Mouse (Mus musculus) forebrain, embryonic 15.5 days (tissue): Measurements from ENCODE around the gene Osgepl1. TPM values are rescaled to one million over a fixed set of nuclear protein-coding genes. Genes with fewer than 3 reads are reported as not detected.
"Not testable (repeated sequence)": the region's sequence is repeated elsewhere in the genome, so short reads cannot be mapped to it uniquely, and the experiment has no call there.

Source experiments
- ATAC-seq: fragments of 200-750 bp; cut with Nextera tagmentation; replicated peaks from 2 replicates; pipeline ENCODE4 v1.8.0; 2017; ENCODE audit warnings: mild to moderate bottlenecking, moderate TSS enrichment, moderate library complexity
- H3K27ac ChIP-seq: fragments of 300-500 bp; sonication (generic); replicated peaks from 2 replicates; pipeline ENCODE4 v1.5.1; 2015; ENCODE audit warnings: mild to moderate bottlenecking, inconsistent platforms
- H3K27me3 ChIP-seq: fragments of 300-500 bp; sonication (generic); 2 replicates; pipeline ENCODE4 v1.6.1; 2015; ENCODE audit warnings: inconsistent platforms
- H3K36me3 ChIP-seq: fragments of 300-500 bp; sonication (generic); 2 replicates; pipeline ENCODE4 v1.6.1; 2015; ENCODE audit warnings: mild to moderate bottlenecking, inconsistent platforms
- H3K4me1 ChIP-seq: fragments of 300-500 bp; sonication (generic); 2 replicates; pipeline ENCODE4 v1.6.1; 2015; ENCODE audit warnings: inconsistent platforms
- H3K4me2 ChIP-seq: fragments of 300-500 bp; sonication (generic); replicated peaks from 2 replicates; pipeline ENCODE4 v1.6.1; 2015; ENCODE audit warnings: mild to moderate bottlenecking, inconsistent platforms
- H3K4me3 ChIP-seq: fragments of 300-500 bp; sonication (generic); 2 replicates; pipeline ENCODE4 v1.5.1; 2015; ENCODE audit warnings: mild to moderate bottlenecking, inconsistent platforms
- H3K9ac ChIP-seq: fragments of 300-500 bp; sonication (generic); replicated peaks from 2 replicates; pipeline ENCODE4 v1.6.1; 2015; ENCODE audit warnings: mild to moderate bottlenecking, inconsistent platforms
- H3K9me3 ChIP-seq: fragments of 300-500 bp; sonication (generic); 2 replicates; pipeline ENCODE4 v1.6.1; 2016; ENCODE audit warnings: inconsistent platforms
- whole genome bisulfite sequencing: fragments of 180-500 bp; shearing (Covaris S2); methylation state at CpG from one replicate; pipeline ENCODE4 v1.1.7; 2015; ENCODE audit warnings: mixed read lengths; 5-methylcytosine and 5-hydroxymethylcytosine counted together
- polyA plus RNA-seq: library from polyadenylated mRNA; unstranded; fragments of >200 nt; fragmentation: Nextera tagmentation; extraction: Ambion mirVana; gene quantifications from 2 replicates; pipeline ENCODE4 v1.2.1, GENCODE M21; 2015

Gene Osgepl1
- polyA plus RNA-seq: 22.1 and 23.5 TPM in 2 replicates

GRCm38 (mm10) chr1:53312989-53313967, at the start of gene Osgepl1:
Gene Osgepl1, plus strand, starts transcription at chr1:53313624.
- Histone ChIP-seq H3K27ac (peak within 1 kb of the TSS; percentile 84), H3K36me3 (peaks cover 9% of the 10 kb centered on the region), H3K9me3 (no peaks in the 10 kb centered on the region), H3K4me2 (peak within 1 kb of the TSS; percentile 58), H3K4me3 (peak within 1 kb of the TSS; percentile 58), H3K9ac (peak within 1 kb of the TSS; percentile 82), H3K4me1 (peaks cover 13% of the 10 kb centered on the region), H3K27me3 (no peaks in the 10 kb centered on the region)
- peak; percentile 99 for ATAC-seq
- 3% methylated on average over 27 of the region's 27 CpGs for WGBS

- not testable (repeated sequence) for H3K9ac ChIP-seq, H3K27ac ChIP-seq, H3K36me3 ChIP-seq, H3K4me1 ChIP-seq, ATAC-seq, H3K4me3 ChIP-seq, H3K4me2 ChIP-seq, H3K9me3 ChIP-seq, H3K27me3 ChIP-seq
These were observed 48.3 kb upstream of the Osgepl1 start for GRCm38 (mm10) chr1:53264958-53265612.

- WGBS: 94% methylated on average over 3 of the region's 3 CpGs
- no peaks in the 10 kb centered on the region for H3K27me3 ChIP-seq
- H3K4me2 ChIP-seq: no peak overlapping the region
- H3K36me3 ChIP-seq: 0 out of 2 replicates have a peak, but pooled peaks cover 2% of the 10 kb centered on the region
- H3K4me3 ChIP-seq: no peak overlapping the region
- H3K27ac ChIP-seq: no peak overlapping the region
- no peak for ATAC-seq
- no peaks in the 10 kb centered on the region for H3K4me1 ChIP-seq
- H3K9me3 ChIP-seq: no peaks in the 10 kb centered on the region
- no peak overlapping the region for H3K9ac ChIP-seq
These were observed 43.5 kb upstream of the Osgepl1 start for GRCm38 (mm10) chr1:53269901-53270300.

GRCm38 (mm10) chr1:53272646-53273045, 40.8 kb upstream of the Osgepl1 start:
- H3K27ac ChIP-seq: no peak overlapping the region
- H3K4me2 ChIP-seq: no peak overlapping the region
- H3K4me3 ChIP-seq: no peak overlapping the region
- no peaks in the 10 kb centered on the region for H3K27me3 ChIP-seq
- ATAC-seq: no peak
- H3K9me3 ChIP-seq: no peaks in the 10 kb centered on the region
- no peaks in the 10 kb centered on the region for H3K4me1 ChIP-seq
- no peaks in the 10 kb centered on the region for H3K36me3 ChIP-seq
- H3K9ac ChIP-seq: no peak overlapping the region

- H3K4me3 ChIP-seq: no peak overlapping the region
- H3K9me3 ChIP-seq: no peaks in the 10 kb centered on the region
- H3K9ac ChIP-seq: no peak overlapping the region
- no peak for ATAC-seq
- H3K4me2 ChIP-seq: no peak overlapping the region
- 0 out of 2 replicates have a peak, but pooled peaks cover 4% of the 10 kb centered on the region for H3K4me1 ChIP-seq
- H3K27me3 ChIP-seq: no peaks in the 10 kb centered on the region
- 85% methylated on average over 3 of the region's 3 CpGs for WGBS
- no peak overlapping the region for H3K27ac ChIP-seq
- no peaks in the 10 kb centered on the region for H3K36me3 ChIP-seq
These were observed 22.2 kb upstream of the Osgepl1 start for GRCm38 (mm10) chr1:53291197-53291596.

GRCm38 (mm10) chr1:53296581-53297383, 16.6 kb upstream of the Osgepl1 start, which contains the start of the genes Pms1, Ormdl1 and Gm28778:
Gene Pms1, minus strand, starts transcription at chr1:53297018.
Gene Ormdl1, plus strand, starts transcription at chr1:53297095.
Gene Gm28778, plus strand, starts transcription at chr1:53297111.
- H3K9ac ChIP-seq: peak within 1 kb of the TSS; percentile 81
- no peaks in the 10 kb centered on the region for H3K27me3 ChIP-seq
- H3K9me3 ChIP-seq: no peaks in the 10 kb centered on the region
- H3K36me3 ChIP-seq: no peaks in the 10 kb centered on the region
- peak within 1 kb of the TSS; percentile 77 for H3K4me3 ChIP-seq
- H3K27ac ChIP-seq: peak within 1 kb of the TSS; percentile 86
- peaks cover 17% of the 10 kb centered on the region for H3K4me1 ChIP-seq
- under 1% methylated on average over 66 of the region's 66 CpGs for WGBS
- peak; percentile 100 for ATAC-seq
- peak within 1 kb of the TSS; percentile 64 for H3K4me2 ChIP-seq

GRCm38 (mm10) chr1:53300506-53300905, 12.9 kb upstream of the Osgepl1 start:
- Histone ChIP-seq H3K9ac (no peak overlapping the region), H3K36me3 (no peaks in the 10 kb centered on the region), H3K27me3 (no peaks in the 10 kb centered on the region), H3K27ac (no peak overlapping the region), H3K4me3 (no peak overlapping the region), H3K4me1 (peaks cover 17% of the 10 kb centered on the region), H3K4me2 (no peak overlapping the region), H3K9me3 (no peaks in the 10 kb centered on the region)
- 86% methylated on average over 4 of the region's 4 CpGs for WGBS
- no peak for ATAC-seq

- no peak overlapping the region for H3K4me3 ChIP-seq
- no peaks in the 10 kb centered on the region for H3K9me3 ChIP-seq
- H3K9ac ChIP-seq: no peak overlapping the region
- no peaks in the 10 kb centered on the region for H3K27me3 ChIP-seq
- no peak for ATAC-seq
- 95% methylated on average over 4 of the region's 4 CpGs for WGBS
- no peaks in the 10 kb centered on the region for H3K4me1 ChIP-seq
- H3K4me2 ChIP-seq: no peak overlapping the region
- peaks cover 25% of the 10 kb centered on the region for H3K36me3 ChIP-seq
- no peak overlapping the region for H3K27ac ChIP-seq
These were observed 8.4 kb downstream of the Osgepl1 start for GRCm38 (mm10) chr1:53321662-53322344.

- Histone ChIP-seq H3K4me2 (no peak overlapping the region), H3K4me1 (no peaks in the 10 kb centered on the region), H3K27ac (no peak overlapping the region), H3K4me3 (no peak overlapping the region), H3K9me3 (no peaks in the 10 kb centered on the region), H3K9ac (no peak overlapping the region), H3K36me3 (peaks cover 16% of the 10 kb centered on the region), H3K27me3 (no peaks in the 10 kb centered on the region)
- WGBS: 95% methylated on average over 5 of the region's 5 CpGs
- no peak for ATAC-seq
These were observed 9.8 kb downstream of the Osgepl1 start for GRCm38 (mm10) chr1:53323254-53323653.

- no peak overlapping the region for H3K4me3 ChIP-seq
- H3K36me3 ChIP-seq: peaks cover 12% of the 10 kb centered on the region
- no peaks in the 10 kb centered on the region for H3K27me3 ChIP-seq
- H3K27ac ChIP-seq: no peak overlapping the region
- H3K4me2 ChIP-seq: no peak overlapping the region
- no peak for ATAC-seq
- 94% methylated on average over 1 of the region's 1 CpGs for WGBS
- no peak overlapping the region for H3K9ac ChIP-seq
- no peaks in the 10 kb centered on the region for H3K4me1 ChIP-seq
- no peaks in the 10 kb centered on the region for H3K9me3 ChIP-seq
These were observed 10.9 kb downstream of the Osgepl1 start for GRCm38 (mm10) chr1:53324277-53324676.

GRCm38 (mm10) chr1:53324827-53325494, 11.5 kb downstream of the Osgepl1 start:
- no peaks in the 10 kb centered on the region for H3K4me1 ChIP-seq
- WGBS: 96% methylated on average over 5 of the region's 5 CpGs
- no peaks in the 10 kb centered on the region for H3K27me3 ChIP-seq
- H3K4me2 ChIP-seq: no peak overlapping the region
- H3K36me3 ChIP-seq: peaks cover 10% of the 10 kb centered on the region
- no peak overlapping the region for H3K4me3 ChIP-seq
- H3K9me3 ChIP-seq: no peaks in the 10 kb centered on the region
- H3K27ac ChIP-seq: no peak overlapping the region
- no peak overlapping the region for H3K9ac ChIP-seq
- ATAC-seq: no peak
